Mouse (Mus musculus): Measurements from ENCODE around the gene Olfr922.

The Olfr922 gene

DNA sequence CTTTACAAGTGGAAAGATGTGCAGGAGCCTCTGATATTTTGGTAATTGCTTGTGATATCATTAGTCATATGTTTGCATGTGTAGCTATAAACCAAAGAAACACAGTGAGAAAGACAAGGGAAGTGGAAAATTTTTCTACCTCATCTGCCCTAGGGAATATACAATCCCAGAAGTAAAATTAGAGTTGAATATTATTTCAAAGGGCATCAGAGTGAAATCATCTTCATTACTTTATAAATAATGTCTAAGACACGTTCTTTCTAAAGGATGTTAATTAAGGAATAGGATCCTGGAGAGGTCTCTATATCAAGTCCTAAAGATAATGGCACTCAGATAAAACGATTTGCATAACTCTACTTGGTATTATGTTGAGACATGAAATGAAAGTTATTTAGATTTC lies at the start of gene Olfr922:
TSS of gene Olfr922 (plus strand) at position 301 of the 400 bp plus-strand sequence.
- no peak for DNase-seq (ENCODE audit: low spot score in 2 of 2)

DNA sequence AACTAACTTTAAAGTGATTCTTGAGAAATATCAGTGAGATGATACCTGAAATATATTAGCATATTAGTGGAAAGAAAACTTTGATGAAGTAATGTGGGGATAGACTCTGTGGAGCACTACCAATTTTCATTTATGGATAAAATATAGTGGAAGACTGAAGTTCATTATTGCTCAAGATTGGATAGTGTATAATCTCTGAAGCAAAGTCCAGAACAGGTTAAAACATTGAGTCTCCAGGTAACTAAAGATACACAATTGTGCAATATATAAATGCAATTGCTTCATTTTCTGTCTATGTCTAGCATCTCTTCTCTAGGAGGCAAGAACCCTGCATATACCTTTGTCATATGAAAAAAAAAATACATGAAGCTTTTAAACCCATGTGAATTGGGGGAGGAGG lies 41.6 kb upstream of the Olfr922 start, which contains the start of gene Olfr921:
TSS of gene Olfr921 (plus strand) at position 301 of the 400 bp plus-strand sequence.
- no peak for DNase-seq (ENCODE audit: low spot score in 2 of 2)

DNA sequence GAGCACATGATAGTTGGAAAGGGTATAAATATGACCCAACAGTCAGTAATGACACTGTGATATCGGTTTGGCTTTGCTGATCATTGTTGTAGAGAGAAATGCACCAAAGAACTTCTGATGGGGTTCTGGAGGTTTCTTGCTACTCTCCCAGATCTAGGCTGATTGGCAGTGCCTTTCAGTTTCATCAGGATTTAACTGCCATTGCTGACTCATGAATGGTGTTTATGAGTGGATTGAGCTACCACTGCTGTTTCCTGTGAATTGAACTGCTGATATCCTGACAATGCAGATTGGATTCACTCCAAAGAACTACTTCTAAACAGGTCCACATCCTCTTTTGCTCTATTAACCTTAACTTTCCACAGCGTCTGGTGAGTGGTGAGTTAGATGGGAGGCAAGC lies 21.7 kb upstream of the Olfr922 start:
- DNase-seq (ENCODE audit: low spot score in 2 of 2), result no peak

DNA sequence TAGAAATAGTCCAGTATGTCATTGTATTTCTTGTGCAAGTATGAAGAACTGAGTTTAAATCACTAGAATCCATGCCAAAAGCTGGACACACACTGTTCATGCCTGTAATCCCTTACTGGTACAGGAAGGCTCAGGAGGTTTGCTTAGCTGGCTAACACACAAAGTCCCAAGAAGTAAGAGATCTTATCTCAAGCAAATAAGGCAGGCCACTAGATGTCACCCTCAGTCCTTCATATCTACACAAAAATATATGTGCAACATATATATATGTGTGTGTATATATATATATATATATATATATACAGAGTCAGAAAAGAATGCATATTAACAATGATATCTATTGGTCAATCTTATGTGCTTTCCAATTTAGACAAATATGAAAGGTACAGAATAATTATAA lies 8.7 kb upstream of the Olfr922 start:
- no peak for DNase-seq (ENCODE audit: low spot score in 2 of 2)

DNA sequence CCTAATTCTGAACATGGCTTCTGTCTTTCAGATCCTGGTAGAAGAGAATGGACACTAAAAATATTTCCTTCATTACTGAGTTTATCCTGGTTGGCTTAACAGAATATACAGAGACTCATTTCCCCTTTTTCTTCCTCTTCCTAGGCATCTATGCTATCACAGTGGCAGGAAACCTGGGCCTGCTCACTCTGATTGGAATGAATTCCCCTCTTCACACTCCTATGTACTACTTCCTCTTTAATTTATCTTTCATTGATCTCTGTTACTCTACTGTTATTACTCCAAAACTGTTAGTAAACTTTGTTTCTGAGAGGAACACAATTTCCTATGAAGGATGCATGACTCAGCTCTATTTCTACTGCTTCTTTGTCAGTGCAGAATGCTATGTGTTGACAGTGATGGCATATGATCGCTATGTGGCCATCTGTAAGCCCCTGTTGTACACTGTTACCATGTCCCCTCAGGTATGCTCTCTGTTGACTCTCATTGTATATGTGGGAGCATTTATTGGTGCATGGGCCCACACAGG lies 1.1 kb downstream of the Olfr922 start:
- DNase-seq (ENCODE audit: low spot score in 2 of 2), result no peak

DNA sequence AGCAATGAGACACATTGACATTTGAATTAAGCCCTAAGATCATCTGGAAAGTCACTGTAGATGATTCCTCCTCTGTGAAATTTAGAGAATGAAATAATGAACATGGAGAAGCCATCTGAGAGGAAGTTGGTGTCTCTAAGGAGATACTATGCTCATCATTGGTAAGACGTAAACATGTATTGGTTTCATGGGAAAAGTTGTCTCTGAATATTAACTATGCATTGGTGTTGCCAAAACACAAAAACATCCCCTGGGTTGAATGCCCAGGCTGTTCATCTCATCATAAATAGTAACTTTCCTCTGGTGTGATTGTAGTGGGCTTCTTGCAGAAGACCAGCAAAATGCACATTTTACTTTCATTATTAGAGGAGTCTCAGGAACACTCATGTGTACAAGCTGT lies 11.8 kb downstream of the Olfr922 start, which contains the start of gene Olfr923:
TSS of gene Olfr923 (plus strand) at position 301 of the 400 bp plus-strand sequence.
- no peak for DNase-seq (ENCODE audit: low spot score in 2 of 2)

DNA sequence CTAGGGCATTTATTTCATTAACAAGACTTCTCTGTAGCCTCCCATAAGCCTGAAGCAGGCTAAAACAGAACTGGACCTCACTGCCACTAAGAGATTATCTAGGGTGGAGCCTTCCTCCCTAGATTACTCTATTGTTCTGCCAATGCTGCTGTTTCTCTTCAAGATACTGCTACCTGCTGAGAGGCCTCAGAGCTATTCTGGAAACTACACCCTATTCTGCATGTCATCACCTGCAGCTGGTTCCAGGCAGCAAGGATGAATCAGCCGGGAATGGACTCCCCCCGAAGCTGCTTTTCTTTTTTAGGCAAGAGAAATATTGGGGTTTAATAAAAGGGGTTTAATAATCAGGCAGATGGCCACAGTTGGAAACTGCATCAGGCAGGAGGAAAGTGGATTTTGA lies 18.6 kb downstream of the Olfr922 start:
- DNase-seq (ENCODE audit: low spot score in 2 of 2), result no peak

DNA sequence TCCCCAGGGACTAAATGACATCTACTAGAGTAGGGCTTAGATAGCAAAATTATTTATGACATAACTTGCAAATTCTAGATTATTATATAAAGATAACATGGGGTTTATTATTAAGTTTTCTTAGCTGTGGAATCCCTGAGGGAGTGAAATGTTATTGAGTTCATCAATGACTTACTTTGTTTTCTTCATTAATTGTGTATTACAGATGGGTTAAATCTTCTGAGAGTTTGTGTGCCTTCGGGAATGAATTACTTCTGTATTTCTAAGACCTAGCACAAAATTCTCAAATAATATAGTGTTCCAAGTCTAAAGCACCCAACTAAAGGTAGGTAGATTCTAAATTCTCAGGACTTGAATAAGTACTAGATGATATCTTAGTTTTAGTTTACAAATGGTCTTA lies 29.7 kb downstream of the Olfr922 start, which contains the start of gene Olfr924:
TSS of gene Olfr924 (plus strand) at position 301 of the 400 bp plus-strand sequence.
- DNase-seq (ENCODE audit: low spot score in 2 of 2), result no peak

DNA sequence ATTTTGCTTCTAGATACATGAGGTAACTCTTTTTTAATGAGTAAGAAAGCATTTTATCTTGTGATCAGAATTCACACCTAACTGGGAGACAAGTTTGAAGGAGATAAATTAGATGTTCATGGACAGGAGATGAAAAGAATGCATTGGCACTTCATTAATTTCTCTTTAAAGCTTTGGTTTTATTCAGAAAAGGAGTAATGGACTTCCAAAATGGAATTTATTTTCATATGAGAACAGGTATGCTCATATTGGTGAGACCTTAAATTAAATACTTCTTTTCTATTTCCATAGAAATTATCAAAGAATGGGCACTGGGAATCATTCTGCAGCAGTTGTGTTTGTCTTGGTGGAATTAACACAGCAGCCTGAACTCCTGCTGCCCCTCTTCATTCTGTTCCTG lies 40.3 kb downstream of the Olfr922 start, which contains the start of gene Olfr26:
TSS of gene Olfr26 (plus strand) at position 301 of the 400 bp plus-strand sequence.
- no peak for DNase-seq (ENCODE audit: low spot score in 2 of 2)
